Mouse (Mus musculus) common myeloid progenitor, adult 5-6 weeks (primary cell): ENCODE measurements around the gene Csnk1g2. TPM values are rescaled to one million over a fixed set of nuclear protein-coding genes. Genes with fewer than 3 reads are reported as not detected.

ENCODE experiments used
- ATAC-seq: replicated peaks from 2 replicates; pipeline ENCODE4 v1.8.0; 2016; ENCODE audit warnings: low read depth, mild to moderate bottlenecking, moderate TSS enrichment, inconsistent platforms; ENCODE audit not compliant: poor library complexity, severe bottlenecking
- total RNA-seq: library from RNA; stranded (forward); fragments of 200-1000, 187-1606 nt; gene quantifications from 2 replicates; pipeline ENCODE4 v1.2.3, GENCODE M21; 2017

Gene Csnk1g2
- total RNA-seq, 1 experiment from 2014 or later = 167 TPM

GRCm38 (mm10) chr10:80663485-80664196, 41.0 kb downstream of the Csnk1g2 start:
- ATAC-seq = no peak

GRCm38 (mm10) chr10:80664197-80665015, 41.8 kb downstream of the Csnk1g2 start:
- ATAC-seq = peak; percentile 53

GRCm38 (mm10) chr10:80665016-80665380, 42.4 kb downstream of the Csnk1g2 start:
- no peak for ATAC-seq

GRCm38 (mm10) chr10:80665459-80665858, 42.8 kb downstream of the Csnk1g2 start:
- no peak for ATAC-seq

- peak; percentile 48 for ATAC-seq
Measured at GRCm38 (mm10) chr10:80665981-80666733, 43.5 kb downstream of the Csnk1g2 start.

- ATAC-seq = no peak
Measured at GRCm38 (mm10) chr10:80666837-80667412, 44.3 kb downstream of the Csnk1g2 start.

- no peak for ATAC-seq
Measured at GRCm38 (mm10) chr10:80668614-80669013, 46.0 kb downstream of the Csnk1g2 start.

GRCm38 (mm10) chr10:80669018-80669417, 46.4 kb downstream of the Csnk1g2 start:
- ATAC-seq = no peak

GRCm38 (mm10) chr10:80669737-80670485, 47.3 kb downstream of the Csnk1g2 start:
- no peak for ATAC-seq

GRCm38 (mm10) chr10:80670531-80670930, 47.9 kb downstream of the Csnk1g2 start:
- ATAC-seq = no peak

GRCm38 (mm10) chr10:80671251-80671650, 48.6 kb downstream of the Csnk1g2 start:
- ATAC-seq = no peak

GRCm38 (mm10) chr10:80671936-80672690, 49.5 kb downstream of the Csnk1g2 start:
- no peak for ATAC-seq

- ATAC-seq = no peak
Measured at GRCm38 (mm10) chr10:80673690-80674089, 51.1 kb downstream of the Csnk1g2 start.

- ATAC-seq = no peak
Measured at GRCm38 (mm10) chr10:80674161-80674711, 51.6 kb downstream of the Csnk1g2 start.

GRCm38 (mm10) chr10:80674851-80675404, 52.3 kb downstream of the Csnk1g2 start:
- no peak for ATAC-seq

- no peak for ATAC-seq
Measured at GRCm38 (mm10) chr10:80675405-80676197, 53.0 kb downstream of the Csnk1g2 start.

GRCm38 (mm10) chr10:80676198-80676928, 53.7 kb downstream of the Csnk1g2 start:
- peak; percentile 58 for ATAC-seq
